Mouse (Mus musculus) testis, adult 2 months (tissue): ENCODE data around the gene 2810408A11Rik. TPM values are rescaled to one million over a fixed set of nuclear protein-coding genes. Genes with fewer than 3 reads are reported as not detected.
"Not testable (repeated sequence)": the region's sequence is repeated elsewhere in the genome, so short reads cannot be mapped to it uniquely, and the experiment has no call there.

Source experiments
- H3K27ac ChIP-seq: fragments of 200-500 bp; 2 replicates; pipeline ENCODE4 v1.5.1; 2012; ENCODE audit warnings: low read depth, low read length; ENCODE audit not compliant: control insufficient read depth, insufficient read depth
- H3K27me3 ChIP-seq: fragments of 200-500 bp; 2 replicates; pipeline ENCODE4 v1.6.1; 2012; ENCODE audit warnings: mild to moderate bottlenecking, low read length, moderate library complexity; ENCODE audit not compliant: control insufficient read depth, insufficient read depth
- H3K36me3 ChIP-seq: fragments of 200-500 bp; 2 replicates; pipeline ENCODE4 v1.6.1; 2012; ENCODE audit warnings: mild to moderate bottlenecking, low read length; ENCODE audit not compliant: control insufficient read depth, insufficient read depth
- H3K4me1 ChIP-seq: fragments of 200-500 bp; 2 replicates; pipeline ENCODE4 v1.6.1; 2012; ENCODE audit warnings: low read length; ENCODE audit not compliant: control insufficient read depth, insufficient read depth
- H3K4me3 ChIP-seq: fragments of 200-500 bp; 2 replicates; pipeline ENCODE4 v1.5.1; 2012; ENCODE audit warnings: low read depth, mild to moderate bottlenecking, low read length, moderate library complexity, mixed read lengths; ENCODE audit not compliant: control insufficient read depth
- CTCF ChIP-seq: fragments of 200-500 bp; IDR thresholded peaks from 2 replicates; pipeline ENCODE4 v1.5.1; 2012; ENCODE audit warnings: low read depth, mild to moderate bottlenecking, inconsistent platforms, low read length, moderate library complexity; ENCODE audit not compliant: control insufficient read depth, insufficient read depth, insufficient replicate concordance
- POLR2A ChIP-seq: fragments of 200-500 bp; IDR thresholded peaks from 2 replicates; pipeline ENCODE4 v1.6.1; 2012; ENCODE audit warnings: low read depth, mild to moderate bottlenecking, inconsistent platforms, low read length, moderate library complexity; ENCODE audit not compliant: control insufficient read depth
- polyA plus RNA-seq: library from polyadenylated mRNA; depleted of rRNA; stranded (reverse); fragments of >200 nt; gene quantifications from 2 replicates; pipeline ENCODE4 v1.2.3, GENCODE M21; 2012

The 2810408A11Rik gene
- polyA plus RNA-seq, 1 experiment, result 125 TPM

DNA sequence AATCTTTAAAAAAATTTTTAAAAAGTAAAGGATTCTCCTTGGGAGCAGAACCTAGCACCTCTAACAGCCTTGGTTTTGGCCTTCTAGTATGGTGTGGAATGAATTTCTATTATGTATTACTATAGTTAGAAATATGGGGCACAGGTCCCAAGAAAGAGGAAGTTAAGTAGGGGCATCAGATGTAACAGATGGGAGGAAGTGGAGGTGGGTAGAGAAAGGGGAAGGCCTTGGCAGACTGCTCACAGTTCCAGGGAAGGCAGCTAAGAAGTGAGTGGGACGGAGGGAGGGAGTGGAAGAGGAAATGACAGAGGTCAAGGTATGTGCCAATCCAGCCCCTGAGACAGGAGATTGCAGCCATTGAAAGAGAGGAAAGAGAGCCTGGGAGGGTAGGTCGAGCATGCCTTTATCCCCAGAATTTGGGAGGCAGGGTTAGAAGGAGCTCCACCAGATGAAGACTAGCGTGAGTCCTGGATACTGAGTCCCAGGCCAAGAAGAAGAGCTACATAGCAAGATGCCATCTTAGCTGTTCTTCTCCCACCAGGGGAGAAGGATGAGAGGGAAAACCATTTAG, 30.3 kb upstream of the 2810408A11Rik start:
- Histone ChIP-seq H3K27me3 (no peaks in the 10 kb centered on the region), H3K4me1 (peaks cover 4% of the 10 kb centered on the region), H3K4me3 (no peak overlapping the region), H3K27ac (no peak overlapping the region), H3K36me3 (no peaks in the 10 kb centered on the region)
- no peak for TF ChIP-seq POLR2A

DNA sequence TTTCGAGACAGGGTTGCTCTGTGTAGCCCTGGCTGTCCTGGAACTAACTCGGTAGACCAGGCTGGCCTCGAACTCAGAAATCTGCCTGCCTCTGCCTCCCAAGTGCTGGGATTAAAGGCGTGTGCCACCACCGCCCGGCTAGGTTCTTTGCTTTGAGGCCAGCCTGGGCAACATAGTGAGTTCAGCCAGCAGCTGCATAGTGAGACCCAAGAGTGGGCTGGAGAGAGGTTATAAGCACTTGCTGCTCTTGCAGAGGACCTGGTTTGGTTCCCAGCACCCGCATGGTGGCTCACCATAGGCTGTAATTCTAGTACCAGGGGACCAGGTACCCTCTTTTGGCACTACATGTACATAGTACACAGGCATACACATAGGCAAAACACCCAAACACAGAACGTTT, 29.4 kb upstream of the 2810408A11Rik start:
- not testable (repeated sequence) for H3K27me3 ChIP-seq, H3K4me1 ChIP-seq, H3K4me3 ChIP-seq, H3K27ac ChIP-seq, H3K36me3 ChIP-seq

DNA sequence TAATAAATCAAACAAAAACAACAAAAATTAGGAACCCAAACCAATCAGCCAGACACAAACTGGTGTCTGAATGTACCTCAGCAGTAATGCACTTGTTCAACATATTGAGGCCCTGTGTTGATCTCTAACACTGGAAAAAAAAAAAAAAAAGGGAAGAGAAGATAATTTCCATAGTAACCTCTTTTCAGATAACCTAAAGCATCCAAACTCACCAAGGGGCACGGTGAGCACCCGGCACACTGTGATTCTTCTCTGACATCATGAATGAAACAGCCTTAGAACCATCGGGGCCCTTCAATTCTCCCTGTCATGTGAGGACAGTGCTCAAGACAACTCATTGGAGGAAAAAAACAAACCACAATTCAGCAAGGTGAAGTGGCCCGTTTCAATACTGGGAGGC, 28.9 kb upstream of the 2810408A11Rik start:
- no peak for TF ChIP-seq CTCF
- no peak for TF ChIP-seq POLR2A

DNA sequence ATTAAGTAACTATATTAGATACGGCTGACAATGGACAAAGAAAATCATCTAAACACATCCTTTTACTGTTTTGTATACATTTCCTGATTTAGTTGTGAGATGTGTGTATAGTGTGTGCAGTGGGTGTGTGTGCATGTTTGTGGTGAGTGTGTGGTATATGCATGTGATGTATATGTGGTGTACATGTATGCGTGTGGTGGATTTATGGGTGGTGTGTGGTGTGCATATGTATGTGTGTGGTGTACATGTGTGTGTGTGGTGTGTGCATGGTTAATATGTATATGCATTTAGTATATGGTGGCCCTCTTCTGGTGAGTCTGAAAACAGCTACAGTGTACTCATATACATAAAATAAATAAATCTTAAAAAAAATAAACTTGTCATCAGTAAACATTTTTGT, 26.7 kb upstream of the 2810408A11Rik start:
- no peak for TF ChIP-seq POLR2A
- TF ChIP-seq CTCF, result no peak

More for the DNA sequence above, 28.9 kb upstream of the 2810408A11Rik start:
- no peaks in the 10 kb centered on the region for H3K27me3 ChIP-seq
- H3K27ac ChIP-seq, result no peak overlapping the region
- no peak overlapping the region for H3K4me3 ChIP-seq
- H3K36me3 ChIP-seq, result no peaks in the 10 kb centered on the region
- H3K4me1 ChIP-seq, result peaks cover 4% of the 10 kb centered on the region

DNA sequence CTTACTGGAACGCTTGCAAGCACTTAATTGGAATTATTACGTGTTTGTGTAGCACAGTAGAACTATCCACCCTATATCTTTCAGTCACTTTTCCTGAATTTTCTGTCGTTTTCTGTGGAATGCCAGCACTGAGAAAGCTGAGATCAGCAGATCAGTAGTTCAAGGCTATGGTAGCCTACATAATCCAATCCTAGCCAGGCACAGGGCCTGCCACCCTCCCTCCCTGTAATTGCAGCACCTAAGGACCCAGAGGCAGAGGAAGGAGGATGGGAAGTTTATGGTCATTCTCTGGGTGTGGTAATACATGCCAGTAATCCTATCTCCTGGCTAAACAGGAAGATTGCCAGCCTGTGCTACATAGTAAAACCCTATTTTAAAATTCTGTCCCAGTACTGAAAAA, 22.0 kb upstream of the 2810408A11Rik start:
- Histone ChIP-seq H3K36me3 (peaks cover 7% of the 10 kb centered on the region), H3K4me3 (peak overlapping the region; percentile 64; the same call in 1 of the 2 replicates), H3K27me3 (no peaks in the 10 kb centered on the region), H3K27ac (peak overlapping the region; percentile 96), H3K4me1 (peaks cover 11% of the 10 kb centered on the region)
- no peak for TF ChIP-seq CTCF
- no peak for TF ChIP-seq POLR2A

More for the DNA sequence above, 26.7 kb upstream of the 2810408A11Rik start:
- H3K27ac ChIP-seq, result no peak overlapping the region
- H3K27me3 ChIP-seq, result no peaks in the 10 kb centered on the region
- H3K36me3 ChIP-seq, result no peaks in the 10 kb centered on the region
- H3K4me3 ChIP-seq, result no peak overlapping the region
- H3K4me1 ChIP-seq, result peaks cover 4% of the 10 kb centered on the region

DNA sequence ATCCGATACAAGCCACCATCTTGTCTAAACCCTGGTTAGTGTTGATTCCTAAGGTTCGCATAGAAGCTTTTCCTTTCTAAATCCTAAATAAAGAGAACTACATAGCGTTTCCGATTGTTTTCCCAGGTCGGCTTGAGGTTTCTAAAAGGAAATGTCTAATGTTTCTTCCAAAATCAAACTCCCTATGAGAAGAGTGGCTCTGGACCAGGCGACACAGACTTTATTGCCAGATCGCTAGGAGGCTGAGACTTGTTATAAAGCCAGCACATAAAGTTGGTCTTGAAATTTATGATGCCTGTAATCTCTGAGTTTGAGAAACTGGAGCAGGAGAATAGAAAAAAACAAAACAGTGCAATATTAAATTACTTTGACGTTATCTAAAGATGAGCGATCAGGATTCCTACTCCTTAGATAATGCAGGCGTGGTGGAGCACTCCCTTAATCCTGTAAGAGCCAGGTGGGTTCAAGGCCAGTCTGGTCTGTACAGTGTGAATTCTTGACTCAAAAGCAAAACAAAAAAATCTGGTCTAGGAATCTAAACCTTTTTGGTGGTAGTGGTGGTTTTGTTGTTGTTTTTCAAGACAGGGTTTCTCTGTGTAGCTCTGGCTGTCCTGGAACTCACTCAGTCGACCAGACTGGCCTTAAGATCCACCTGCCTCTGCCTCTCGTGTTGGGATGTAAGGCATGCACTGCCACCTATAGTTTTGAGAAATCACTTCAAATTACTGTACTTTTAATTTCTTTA, 21.4 kb upstream of the 2810408A11Rik start:
- H3K27me3 ChIP-seq, result no peaks in the 10 kb centered on the region
- H3K4me3 ChIP-seq, result peak overlapping the region; percentile 88
- no peak for TF ChIP-seq POLR2A
- TF ChIP-seq CTCF, result no peak
- H3K27ac ChIP-seq, result peak overlapping the region; percentile 96
- peaks cover 11% of the 10 kb centered on the region for H3K4me1 ChIP-seq
- H3K36me3 ChIP-seq, result peaks cover 7% of the 10 kb centered on the region

DNA sequence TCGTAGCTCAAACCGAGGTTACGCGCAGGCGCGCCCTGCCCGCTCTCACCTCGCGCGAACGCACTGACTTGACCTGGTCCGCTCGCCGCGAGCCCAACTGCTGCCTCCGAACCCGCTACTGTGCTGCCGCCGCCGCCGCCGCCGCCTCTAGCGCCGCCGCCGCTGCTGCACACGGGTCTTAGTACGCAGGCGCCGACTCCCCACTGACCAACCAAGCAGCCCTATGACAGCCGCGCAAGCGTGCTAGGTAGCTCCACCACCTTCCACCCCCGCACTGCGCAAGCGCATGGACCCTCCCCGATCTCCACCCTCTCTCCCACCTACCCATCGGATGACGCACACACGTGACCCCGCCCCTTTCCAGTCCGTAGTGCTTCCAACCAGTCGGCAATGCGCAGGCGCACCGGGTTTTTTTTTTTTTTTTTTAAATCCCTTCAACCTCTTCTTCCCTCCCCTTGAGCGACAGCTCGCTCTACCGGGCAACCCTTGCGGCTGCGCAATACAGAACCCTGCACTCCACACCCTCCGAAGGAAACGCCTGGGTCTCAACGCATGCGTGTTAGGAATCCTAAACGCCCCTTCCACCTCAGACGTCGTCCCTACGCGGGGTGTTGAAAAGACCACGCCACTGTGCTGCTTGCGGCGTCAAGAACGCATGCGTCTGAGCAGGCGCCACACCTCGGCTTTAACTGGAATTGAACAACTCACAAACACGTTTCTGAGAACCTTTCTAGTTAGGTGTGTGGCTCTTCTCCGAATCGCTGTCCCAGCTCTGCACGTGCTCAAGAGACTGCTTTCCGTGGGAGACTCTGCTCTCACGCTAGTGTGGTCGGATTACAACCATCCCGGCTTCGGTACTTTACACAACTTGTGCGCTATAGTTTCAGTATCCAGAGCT, 20.6 kb upstream of the 2810408A11Rik start, which contains the start of gene Eif5a:
Gene Eif5a, minus strand, starts transcription at position 845 of the 898 bp plus-strand sequence.
- H3K27ac ChIP-seq, result peak within 1 kb of the TSS; percentile 98
- TF ChIP-seq CTCF, result peak; percentile 56; the same call in 1 of the 2 replicates
- peak; percentile 96 for TF ChIP-seq POLR2A
- H3K27me3 ChIP-seq, result no peaks in the 10 kb centered on the region
- peaks cover 7% of the 10 kb centered on the region for H3K36me3 ChIP-seq
- H3K4me1 ChIP-seq, result peaks cover 11% of the 10 kb centered on the region
- H3K4me3 ChIP-seq, result peak within 1 kb of the TSS; percentile 98
